Mouse (Mus musculus): ENCODE measurements around the gene Slc2a12.

The Slc2a12 gene

DNA sequence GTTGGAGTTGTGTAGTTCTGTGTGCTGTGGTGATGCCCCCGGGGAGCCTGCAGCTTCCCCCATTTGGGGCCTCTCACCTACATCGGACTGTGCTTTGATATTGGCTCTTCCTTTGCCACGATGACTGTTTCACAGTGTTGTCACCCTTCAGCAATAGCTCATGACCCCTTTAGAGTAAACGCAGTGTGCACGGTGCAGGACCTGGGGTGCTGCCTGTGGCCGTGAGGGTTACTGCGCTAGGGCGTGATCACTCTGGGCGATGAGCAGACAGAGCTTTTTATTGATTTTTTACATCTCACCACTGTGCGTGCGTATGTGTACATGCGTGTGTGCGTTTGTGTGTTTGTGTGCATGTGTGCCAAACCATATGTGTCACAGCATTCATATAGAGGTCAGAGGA is 23.7 kb downstream of the Slc2a12 start:
- no peak for DNase-seq (ENCODE audit: low spot score)

DNA sequence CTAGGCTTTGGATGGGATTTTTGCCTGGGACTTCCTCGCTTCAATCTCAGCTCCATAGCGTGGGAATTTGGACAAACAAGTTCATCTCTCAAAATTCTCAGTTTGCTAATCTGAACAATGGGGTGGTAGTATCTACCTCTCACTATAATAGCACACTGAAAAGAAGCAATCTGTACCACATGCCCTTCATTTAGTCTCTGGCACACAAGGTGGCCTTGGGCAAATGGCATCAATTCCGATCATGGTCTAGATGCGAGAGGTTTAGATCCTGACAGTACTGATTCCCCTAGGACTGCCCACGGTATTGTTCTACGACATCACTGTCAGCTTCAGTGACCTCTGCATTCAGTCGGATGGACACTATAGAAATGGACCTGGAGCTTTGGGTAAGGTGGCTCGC is 29.4 kb downstream of the Slc2a12 start:
- DNase-seq (ENCODE audit: low spot score), result no peak

DNA sequence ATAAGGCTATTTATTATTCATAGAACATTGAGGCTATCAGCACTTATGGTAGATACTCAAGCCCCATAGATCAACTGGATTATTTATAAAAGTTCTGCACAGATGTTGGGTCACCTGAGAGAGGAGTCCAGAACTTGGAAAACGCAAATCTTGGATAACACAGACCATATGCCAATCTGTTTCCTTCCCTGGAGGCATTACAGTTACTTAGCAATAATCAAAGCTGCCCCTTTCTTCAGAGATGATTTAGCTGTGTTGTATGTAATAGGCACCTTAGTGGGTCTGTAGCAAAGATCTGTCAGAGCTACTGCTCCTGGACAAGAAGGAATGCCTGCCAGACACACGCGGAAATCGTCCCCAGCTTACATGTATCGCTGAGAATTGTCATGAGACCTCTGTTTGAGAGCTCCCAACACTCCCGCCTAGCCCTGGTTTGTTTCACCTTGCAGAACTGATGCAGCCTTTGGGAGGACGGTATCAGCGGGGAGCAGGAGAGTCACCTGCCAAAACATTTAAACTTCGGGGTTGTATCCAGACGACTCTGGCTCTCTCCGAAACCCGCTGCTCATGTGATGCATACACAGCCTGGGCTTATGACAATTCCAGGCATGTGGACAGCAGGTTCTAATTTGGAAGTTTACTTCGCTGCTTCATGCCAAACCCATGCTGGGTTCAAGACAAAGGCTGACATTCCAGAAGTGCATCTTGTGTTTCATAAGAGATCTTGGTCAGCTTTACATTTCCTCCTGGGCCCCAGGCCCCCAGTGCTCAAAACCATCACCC is 31.2 kb downstream of the Slc2a12 start:
- DNase-seq (ENCODE audit: low spot score), result no peak

DNA sequence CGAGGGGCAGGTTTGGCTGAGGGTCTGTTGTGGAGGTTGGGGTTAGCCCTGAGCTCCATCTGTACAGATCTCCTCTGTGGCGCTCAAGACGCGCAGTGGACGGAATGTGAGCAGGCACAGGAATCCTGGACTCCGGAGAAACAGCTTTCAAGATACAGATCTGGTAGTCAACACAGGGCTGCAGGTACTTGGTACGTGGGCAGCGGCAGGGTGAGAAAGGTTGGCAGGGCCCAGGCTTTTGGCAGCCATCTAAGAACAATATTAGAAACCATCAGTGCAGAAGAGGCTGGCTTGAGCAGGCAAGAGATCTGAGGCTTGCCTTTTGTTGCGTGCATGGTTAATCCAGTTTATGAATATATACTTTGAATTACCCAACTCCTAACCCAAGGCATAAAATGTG is 51.4 kb downstream of the Slc2a12 start:
- DNase-seq (ENCODE audit: low spot score), result no peak

DNA sequence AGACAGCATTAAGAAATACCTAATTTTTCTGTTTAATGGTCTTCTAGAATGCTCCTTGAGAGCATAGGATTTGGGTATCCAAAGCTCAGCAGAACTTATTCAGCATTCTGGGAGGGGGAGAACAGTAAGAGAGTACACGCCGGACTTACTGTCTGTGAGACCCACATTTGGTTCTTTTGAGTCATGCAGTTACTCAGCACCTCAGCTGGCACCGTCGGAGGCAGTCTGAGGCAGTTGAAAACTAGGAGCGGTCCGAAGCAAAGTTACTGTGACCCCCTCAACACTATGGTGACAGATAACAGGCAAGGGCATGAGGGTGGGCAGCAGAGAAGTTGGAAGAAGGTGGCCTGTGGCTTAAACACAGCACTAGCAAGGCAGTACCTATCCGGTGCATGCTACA is 52.1 kb downstream of the Slc2a12 start:
- DNase-seq (ENCODE audit: low spot score), result no peak

DNA sequence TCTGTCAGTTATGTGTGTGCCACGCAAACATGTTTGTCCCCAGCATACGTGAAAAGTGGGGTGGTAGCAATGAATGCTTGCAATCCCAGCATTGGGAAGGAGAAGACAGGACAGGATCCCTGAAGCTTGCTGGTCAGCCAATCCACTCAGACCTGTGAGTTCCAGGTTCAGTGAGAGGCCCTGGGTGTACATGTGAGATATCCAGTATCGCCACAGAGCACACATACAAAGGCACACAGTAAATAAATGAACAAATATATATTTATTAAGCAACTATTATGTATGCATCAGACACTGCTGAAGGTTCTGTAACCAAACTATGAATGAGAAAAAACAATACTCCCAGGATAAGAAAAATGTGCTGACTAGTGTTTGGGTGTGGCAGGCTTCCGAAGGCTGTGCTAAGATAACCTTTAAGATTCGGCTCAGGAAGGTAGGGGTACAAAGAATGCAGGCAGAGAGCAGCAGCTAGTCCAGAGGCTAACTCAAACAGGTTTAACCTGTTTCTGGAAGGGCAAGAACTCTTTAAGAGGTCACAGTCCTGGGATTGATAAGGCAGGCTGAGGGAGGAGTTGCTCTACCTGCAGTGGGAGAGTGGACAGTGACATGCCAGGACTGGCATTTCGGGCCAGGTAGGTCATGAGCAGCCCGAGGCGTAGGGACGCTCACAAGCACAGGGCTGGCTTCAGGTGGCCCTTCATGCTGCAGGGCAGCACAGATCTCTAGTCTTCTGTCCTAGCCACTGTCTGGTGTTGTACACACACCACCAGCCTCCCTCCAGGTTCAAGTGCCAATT is 53.5 kb downstream of the Slc2a12 start:
- no peak for DNase-seq (ENCODE audit: low spot score)

DNA sequence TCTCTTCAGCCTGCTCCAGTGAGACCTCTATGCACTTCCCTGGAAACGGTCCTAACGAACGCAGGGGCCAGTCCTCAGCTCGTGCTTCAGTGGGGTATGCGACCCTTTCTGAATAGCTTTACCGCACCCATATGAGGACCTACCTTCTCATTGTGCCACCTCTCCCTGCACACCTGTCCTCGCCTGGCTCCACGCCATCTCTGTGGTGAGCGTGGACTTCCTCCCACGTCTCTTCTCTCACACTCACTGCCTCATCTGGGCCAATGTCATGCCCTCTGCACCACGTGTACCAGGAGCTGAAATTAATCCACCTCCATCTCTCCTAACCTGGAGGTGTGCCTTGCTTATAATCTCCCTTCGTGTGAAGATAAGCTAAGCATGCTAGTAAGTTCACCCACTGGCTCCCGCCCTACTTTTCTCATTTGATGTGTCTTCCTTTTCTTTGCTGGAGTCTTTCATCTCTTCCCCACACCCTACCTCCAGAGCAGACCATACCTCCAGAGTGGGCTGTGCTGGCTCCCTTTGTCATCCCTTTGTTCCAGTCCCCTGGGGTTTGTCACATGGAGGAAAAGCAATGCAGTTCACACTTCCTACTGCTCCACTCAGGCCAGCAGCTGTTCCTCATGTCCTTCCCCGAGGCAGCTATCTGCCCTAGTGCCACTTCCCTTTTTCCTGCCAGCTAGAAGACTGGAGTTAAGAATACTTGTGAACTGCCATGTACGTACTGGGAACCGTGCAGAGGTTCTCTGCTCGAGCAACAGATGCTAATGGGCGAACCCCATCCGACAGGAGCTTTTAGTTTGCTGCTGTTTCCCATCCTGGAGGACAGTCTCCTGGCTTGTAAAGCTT is 54.9 kb downstream of the Slc2a12 start:
- no peak for DNase-seq (ENCODE audit: low spot score)

DNA sequence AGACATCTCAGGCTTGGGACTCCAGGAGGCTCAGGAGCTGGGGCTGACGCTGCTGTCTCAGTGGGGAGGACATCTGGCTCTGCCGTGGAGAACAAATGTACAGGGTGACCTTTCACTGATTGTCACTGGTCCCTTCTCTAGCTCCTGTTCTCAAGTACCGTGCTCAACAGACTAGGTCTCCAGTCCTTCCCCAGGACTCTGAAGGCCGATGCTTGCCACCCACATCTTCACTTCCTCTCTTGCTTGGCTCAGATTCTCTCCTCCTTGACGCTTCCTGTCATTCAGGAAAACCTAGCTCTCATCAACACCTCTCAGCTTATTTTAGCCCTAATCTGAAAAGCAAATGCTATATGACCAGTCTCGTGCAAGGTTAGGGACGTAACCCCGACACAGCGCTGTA is 56.0 kb downstream of the Slc2a12 start:
- no peak for DNase-seq (ENCODE audit: low spot score)

DNA sequence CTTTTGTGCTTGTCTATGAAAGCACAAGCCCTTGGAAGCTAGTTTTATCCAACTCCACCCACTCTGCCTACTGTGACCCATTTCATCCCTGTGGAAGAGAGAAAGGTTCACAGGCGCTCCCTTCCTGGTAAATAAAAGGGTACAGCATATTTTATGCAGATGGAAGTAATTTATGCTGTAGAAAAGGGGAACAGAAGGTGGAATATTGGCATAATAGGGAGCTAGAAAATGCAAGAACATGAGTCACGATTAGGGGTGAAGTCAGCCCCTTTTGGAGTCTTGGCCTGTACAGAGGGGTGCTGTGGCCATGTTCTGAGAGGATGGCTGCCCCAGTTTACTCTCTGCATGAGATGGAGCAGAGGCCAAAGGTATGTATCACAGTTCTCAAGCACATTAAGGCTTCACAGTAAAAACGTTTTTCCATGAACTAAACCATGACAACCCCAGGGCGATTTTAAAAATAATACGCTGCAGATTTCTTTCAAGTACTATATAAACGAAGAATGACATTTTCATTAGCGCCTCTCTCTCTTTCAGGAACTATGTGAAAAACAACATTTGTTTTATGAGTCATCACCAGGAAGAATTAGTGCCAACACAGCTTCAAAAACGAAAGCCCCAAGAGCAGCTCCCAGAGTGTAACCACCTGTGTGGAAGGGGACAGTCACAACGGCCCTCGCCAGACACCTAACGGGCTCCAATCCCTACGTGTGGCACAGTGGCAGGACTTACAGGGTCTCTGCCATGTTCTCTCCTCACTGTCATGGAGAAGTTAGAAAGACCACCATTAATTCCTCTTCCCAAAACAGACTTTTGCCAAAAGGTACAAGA is 56.9 kb downstream of the Slc2a12 start:
- DNase-seq (ENCODE audit: low spot score), result no peak

DNA sequence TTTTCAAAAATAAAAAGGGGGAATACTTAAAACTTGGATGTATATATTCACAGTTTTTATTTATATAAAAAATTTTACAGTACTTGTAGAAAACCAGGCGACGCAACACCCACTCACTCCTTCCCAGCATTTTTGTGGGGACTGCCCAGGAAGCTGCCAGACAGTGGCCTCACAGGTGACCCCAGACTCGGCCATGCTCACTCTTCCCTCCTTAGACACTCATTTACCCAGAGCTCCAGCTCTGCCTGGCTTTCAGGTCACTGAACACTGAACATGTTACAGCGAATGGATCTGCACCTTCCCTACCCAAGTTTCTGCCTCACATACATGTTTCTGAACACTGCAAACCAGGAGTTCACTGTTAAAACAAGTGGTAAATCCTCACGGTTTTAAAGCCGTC is 59.0 kb downstream of the Slc2a12 start:
- DNase-seq (ENCODE audit: low spot score), result no peak

DNA sequence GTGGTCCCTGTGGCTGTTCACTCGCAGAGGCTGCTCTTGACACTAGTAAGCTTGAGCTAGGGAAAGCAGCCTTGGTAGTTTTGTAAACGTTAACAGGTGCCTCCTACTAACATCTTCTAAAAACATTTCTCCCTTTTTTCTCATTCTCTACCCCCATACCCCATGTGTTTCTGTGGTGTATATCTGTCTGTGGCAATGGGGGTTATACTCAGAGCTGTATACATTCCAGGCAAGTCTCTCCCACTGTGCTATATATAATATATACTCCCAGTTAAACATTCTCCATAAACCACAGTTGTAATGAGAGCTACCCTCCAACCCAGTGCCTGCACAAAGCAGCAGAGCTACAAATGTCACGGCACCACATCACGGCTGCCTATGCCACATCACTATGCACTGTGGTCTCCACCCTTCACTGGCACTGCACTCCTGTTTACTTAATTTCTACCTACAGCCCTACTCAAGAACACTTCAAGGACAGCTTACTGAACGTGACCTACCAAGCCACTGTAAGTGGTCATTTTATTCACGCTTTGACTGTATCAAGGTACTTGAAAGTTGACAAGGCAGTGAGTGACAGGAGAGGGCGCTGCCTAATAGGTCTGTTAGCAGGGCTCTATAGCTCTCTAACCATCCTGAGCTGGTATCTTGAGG is 63.5 kb downstream of the Slc2a12 start:
- DNase-seq (ENCODE audit: low spot score), result no peak

DNA sequence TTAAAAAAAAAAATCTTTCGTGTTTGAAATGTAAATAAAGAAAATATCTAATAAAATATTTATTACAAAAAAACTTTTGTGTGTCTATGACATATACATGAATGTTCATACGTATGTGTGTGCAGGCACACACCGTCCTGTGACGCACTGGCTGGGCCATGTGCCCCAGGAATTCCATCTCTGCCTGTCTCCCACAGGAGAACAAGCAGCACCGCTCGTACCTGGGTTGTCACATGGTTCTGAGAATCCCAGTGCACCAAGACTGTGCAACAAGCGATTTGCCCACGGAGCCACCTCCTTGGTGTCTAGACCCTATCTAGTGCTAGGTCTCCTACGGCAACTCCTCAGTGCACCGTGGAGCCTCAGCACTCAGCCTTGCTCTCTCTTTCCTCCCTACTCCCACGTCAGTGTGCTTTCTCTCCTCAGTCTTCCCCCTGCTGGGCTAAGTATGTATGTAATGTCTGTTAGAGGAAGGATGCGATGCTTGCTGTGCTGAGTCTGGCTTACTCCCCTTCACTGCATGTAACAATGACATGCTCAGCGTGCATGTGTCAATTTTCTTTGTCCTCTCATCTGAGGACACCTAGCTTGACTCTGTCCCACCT is 65.5 kb downstream of the Slc2a12 start:
- no peak for DNase-seq (ENCODE audit: low spot score)

DNA sequence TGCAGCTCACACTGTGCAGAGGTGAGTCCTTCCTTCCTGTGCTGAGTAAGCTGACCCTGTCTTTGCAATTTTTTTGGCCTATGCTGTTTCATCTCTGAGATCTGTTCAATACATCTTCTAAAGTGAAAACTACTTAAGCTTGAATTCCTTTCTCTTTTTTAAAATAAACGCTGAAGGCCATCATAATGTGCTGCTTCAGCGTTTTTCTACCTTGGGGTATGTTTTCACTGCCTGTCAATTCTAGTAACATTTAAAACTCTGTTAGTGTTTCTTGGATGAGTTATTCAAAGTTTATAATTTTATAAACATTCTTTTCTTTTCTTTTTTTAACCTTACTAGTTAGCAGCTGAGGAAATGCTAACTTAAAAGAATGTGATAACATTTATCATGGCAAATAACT is 68.1 kb downstream of the Slc2a12 start:
- DNase-seq (ENCODE audit: low spot score), result no peak

DNA sequence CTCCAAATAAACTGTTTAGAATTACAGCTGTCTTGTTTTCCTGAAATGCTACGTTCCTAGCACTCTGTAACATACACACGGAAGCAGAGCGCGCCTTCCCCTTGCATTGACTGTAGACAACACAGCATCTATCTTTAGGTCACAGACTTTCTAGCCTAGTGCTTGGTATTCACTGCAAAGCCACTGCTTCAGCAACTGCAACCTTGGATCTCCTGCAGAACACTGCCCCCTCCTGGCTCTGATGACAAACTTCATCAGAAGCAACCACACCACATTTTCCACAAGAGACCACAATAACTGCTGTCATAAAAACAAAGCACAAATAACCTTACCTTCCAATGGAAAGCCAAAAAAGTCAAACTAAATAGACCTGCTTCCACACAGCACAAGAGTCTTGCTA is 69.7 kb downstream of the Slc2a12 start:
- DNase-seq (ENCODE audit: low spot score), result peak; percentile 11

DNA sequence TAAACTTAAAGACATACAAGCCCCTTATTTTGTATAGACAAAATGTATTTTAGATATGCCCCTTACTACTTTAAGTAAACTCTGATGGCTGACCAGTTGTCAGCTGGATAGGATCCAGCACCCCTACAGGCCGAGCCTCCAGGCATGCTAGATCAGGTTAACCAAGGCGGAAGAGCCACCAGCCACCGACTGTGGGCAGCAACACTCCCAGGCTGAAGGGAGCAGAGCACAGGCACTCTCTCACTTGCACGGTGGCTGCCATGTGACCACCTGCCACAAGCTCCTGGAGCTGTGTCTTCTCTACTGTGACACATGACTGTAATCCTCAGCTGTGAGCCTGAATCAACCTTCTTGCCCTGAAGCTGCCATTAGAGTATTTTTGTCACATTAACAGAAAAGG is 73.7 kb downstream of the Slc2a12 start:
- no peak for DNase-seq (ENCODE audit: low spot score)

DNA sequence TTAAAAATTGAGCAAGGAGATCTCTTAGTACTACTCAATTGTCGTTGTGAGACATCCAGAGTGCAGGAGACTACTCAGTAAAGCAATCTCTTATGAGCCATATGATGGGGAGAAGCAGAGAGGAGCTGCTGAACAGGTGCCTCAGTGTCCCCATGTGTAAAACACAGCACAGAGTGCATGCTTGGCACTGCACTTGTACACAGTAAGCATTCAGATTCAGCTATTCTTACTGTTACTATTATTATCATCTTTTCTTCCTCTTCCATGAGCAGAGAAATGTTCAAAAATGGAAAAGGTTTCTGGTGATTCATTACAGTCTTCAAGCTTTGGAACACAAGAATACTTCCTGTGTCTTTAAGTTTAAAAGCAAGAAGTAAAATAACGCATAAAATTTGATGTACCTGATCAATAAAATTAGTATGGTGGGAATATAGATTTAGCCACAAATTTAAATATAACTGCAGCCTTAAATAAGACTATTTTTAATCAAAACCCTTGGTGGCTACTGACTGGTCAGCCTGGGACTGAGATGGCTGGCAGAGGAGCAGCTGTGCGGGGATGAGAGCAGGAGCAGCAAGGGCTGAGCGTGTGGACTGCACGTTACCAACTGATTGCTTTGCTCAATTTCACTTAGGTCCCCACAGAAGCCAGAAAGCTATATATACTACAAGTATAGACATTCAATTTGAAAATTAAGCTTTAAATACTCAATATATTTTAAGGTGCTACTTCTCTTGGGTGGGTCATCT is 76.1 kb downstream of the Slc2a12 start:
- no peak for DNase-seq (ENCODE audit: low spot score)

DNA sequence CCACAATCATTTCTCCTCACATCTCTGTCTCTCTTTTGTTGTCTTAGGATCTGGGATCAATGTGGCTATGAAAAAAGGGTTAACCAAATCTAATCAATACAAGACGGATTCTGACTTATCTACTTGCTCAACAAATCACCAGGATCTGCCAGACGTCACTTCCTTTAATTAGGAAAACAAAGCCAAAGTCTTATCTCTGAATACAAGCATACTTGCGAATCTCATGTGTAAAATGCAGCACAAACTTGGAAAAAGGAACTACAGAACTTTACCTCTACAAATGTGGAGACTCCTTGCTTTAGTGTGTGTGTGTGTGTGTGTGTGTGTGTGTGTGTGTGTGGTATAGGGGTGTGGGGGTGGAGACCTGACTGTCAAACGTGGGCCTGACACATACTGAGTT is 80.4 kb downstream of the Slc2a12 start:
- DNase-seq (ENCODE audit: low spot score), result no peak

DNA sequence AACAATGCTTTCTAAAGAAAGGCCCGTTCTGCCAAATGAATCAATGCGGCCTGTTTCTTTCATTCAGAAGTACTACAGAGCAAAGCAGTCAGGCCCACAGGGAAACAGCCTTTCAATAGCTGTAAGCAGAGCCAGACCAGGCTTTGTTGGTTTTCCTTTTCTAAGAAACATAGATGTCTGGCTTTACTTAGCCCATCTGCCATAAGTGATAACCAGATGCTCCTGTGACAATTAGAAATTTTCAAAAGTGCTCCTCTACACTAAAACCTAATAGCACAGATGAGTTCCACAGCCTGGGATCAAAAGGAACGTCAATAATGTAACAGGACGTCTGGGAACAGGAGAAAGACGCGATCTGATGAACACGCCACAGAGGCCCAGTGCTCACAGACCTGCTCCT is 81.5 kb downstream of the Slc2a12 start:
- no peak for DNase-seq (ENCODE audit: low spot score)

DNA sequence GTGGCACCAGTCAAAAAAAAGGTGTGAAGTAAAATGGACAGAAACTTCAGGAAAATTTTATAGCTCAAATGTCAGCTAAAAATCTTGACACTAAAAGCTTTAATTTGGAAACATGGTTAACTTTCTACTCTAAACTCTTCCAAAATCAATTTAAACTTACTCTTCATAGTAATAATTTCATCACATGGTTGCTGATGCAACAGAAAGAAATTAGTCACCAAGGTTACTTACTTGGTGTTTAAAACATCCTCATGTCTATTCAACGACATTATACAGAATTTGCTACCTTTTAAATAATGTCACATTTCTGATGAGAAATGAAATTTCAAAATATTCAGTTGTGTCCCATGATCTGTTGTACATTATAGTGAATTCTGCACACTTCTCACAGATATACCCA is 83.4 kb downstream of the Slc2a12 start:
- no peak for DNase-seq (ENCODE audit: low spot score)

Data from ovary, adult 18-20 months (tissue).